Mouse (Mus musculus): ENCODE data around the gene Gpd1l.

Gene Gpd1l

GRCm38 (mm10) chr9:114888856-114889407 is 44.9 kb downstream of the Gpd1l start:
- H3K36me3 ChIP-seq (ENCODE audit: insufficient read depth, low read length) = no peaks in the 10 kb centered on the region
- no peak overlapping the region for H3K4me3 ChIP-seq (replicated peaks; ENCODE audit: low read length)
- H3K4me1 ChIP-seq (replicated peaks; ENCODE audit: low read depth, low read length) = 0 out of 2 replicates have a peak, but pooled peaks cover 2% of the 10 kb centered on the region
- peaks cover 4% of the 10 kb centered on the region for H3K9me3 ChIP-seq (ENCODE audit: low read length)
- no peaks in the 10 kb centered on the region for H3K27me3 ChIP-seq (ENCODE audit: insufficient read depth, low read length)
- TF ChIP-seq CTCF (conservative IDR thresholded peaks at IDR 0.05; ENCODE audit: low read length) (peak; percentile 52), NANOG (IDR thresholded peaks at IDR 0.05; ENCODE audit: borderline replicate concordance, low read length) (no peak), POU5F1 (IDR thresholded peaks at IDR 0.05; ENCODE audit: borderline replicate concordance, low read length) (no peak)

- H3K9me3 ChIP-seq (ENCODE audit: low read length) = peaks cover 11% of the 10 kb centered on the region
- no peaks in the 10 kb centered on the region for H3K36me3 ChIP-seq (ENCODE audit: insufficient read depth, low read length)
- no peak for TF ChIP-seq NANOG (IDR thresholded peaks at IDR 0.05; ENCODE audit: borderline replicate concordance, low read length)
- TF ChIP-seq CTCF (conservative IDR thresholded peaks at IDR 0.05; ENCODE audit: low read length) = peak; percentile 29
- H3K4me3 ChIP-seq (replicated peaks; ENCODE audit: low read length) = no peak overlapping the region
- no peaks in the 10 kb centered on the region for H3K27me3 ChIP-seq (ENCODE audit: insufficient read depth, low read length)
- no peaks in the 10 kb centered on the region for H3K4me1 ChIP-seq (replicated peaks; ENCODE audit: low read depth, low read length)
Observed at GRCm38 (mm10) chr9:114887699-114888098, 46.1 kb downstream of the Gpd1l start.

GRCm38 (mm10) chr9:114885991-114886662 is 47.7 kb downstream of the Gpd1l start:
- no peak overlapping the region for H3K4me3 ChIP-seq (replicated peaks; ENCODE audit: low read length)
- no peaks in the 10 kb centered on the region for H3K27me3 ChIP-seq (ENCODE audit: insufficient read depth, low read length)
- H3K4me1 ChIP-seq (replicated peaks; ENCODE audit: low read depth, low read length) = no peaks in the 10 kb centered on the region
- TF ChIP-seq NANOG (IDR thresholded peaks at IDR 0.05; ENCODE audit: borderline replicate concordance, low read length) (no peak), POU5F1 (IDR thresholded peaks at IDR 0.05; ENCODE audit: borderline replicate concordance, low read length) (no peak), CTCF (conservative IDR thresholded peaks at IDR 0.05; ENCODE audit: low read length) (no peak)
- H3K9me3 ChIP-seq (ENCODE audit: low read length) = peaks cover 18% of the 10 kb centered on the region
- H3K36me3 ChIP-seq (ENCODE audit: insufficient read depth, low read length) = no peaks in the 10 kb centered on the region

GRCm38 (mm10) chr9:114885564-114885963 is 48.2 kb downstream of the Gpd1l start:
- Histone ChIP-seq H3K4me1 (replicated peaks; ENCODE audit: low read depth, low read length) (no peaks in the 10 kb centered on the region), H3K27me3 (ENCODE audit: insufficient read depth, low read length) (no peaks in the 10 kb centered on the region), H3K9me3 (ENCODE audit: low read length) (peaks cover 24% of the 10 kb centered on the region), H3K36me3 (ENCODE audit: insufficient read depth, low read length) (no peaks in the 10 kb centered on the region), H3K4me3 (replicated peaks; ENCODE audit: low read length) (no peak overlapping the region)
- TF ChIP-seq NANOG (IDR thresholded peaks at IDR 0.05; ENCODE audit: borderline replicate concordance, low read length) (no peak), POU5F1 (IDR thresholded peaks at IDR 0.05; ENCODE audit: borderline replicate concordance, low read length) (no peak), CTCF (conservative IDR thresholded peaks at IDR 0.05; ENCODE audit: low read length) (no peak)

GRCm38 (mm10) chr9:114881977-114882376 is 51.8 kb downstream of the Gpd1l start:
- Histone ChIP-seq H3K27me3 (ENCODE audit: insufficient read depth, low read length) (no peaks in the 10 kb centered on the region), H3K4me3 (replicated peaks; ENCODE audit: low read length) (no peak overlapping the region), H3K36me3 (ENCODE audit: insufficient read depth, low read length) (no peaks in the 10 kb centered on the region), H3K4me1 (replicated peaks; ENCODE audit: low read depth, low read length) (no peaks in the 10 kb centered on the region), H3K9me3 (ENCODE audit: low read length) (peaks cover 42% of the 10 kb centered on the region)
- TF ChIP-seq CTCF (conservative IDR thresholded peaks at IDR 0.05; ENCODE audit: low read length) (no peak), NANOG (IDR thresholded peaks at IDR 0.05; ENCODE audit: borderline replicate concordance, low read length) (no peak), POU5F1 (IDR thresholded peaks at IDR 0.05; ENCODE audit: borderline replicate concordance, low read length) (no peak)

- H3K4me1 ChIP-seq (replicated peaks; ENCODE audit: low read depth, low read length) = peaks cover 31% of the 10 kb centered on the region
- H3K9me3 ChIP-seq (ENCODE audit: low read length) = peaks cover 5% of the 10 kb centered on the region; the same call in 1 of the 2 replicates
- H3K27me3 ChIP-seq (ENCODE audit: insufficient read depth, low read length) = peaks cover 35% of the 10 kb centered on the region
- TF ChIP-seq POU5F1 (IDR thresholded peaks at IDR 0.05; ENCODE audit: borderline replicate concordance, low read length) (no peak), NANOG (IDR thresholded peaks at IDR 0.05; ENCODE audit: borderline replicate concordance, low read length) (no peak), CTCF (conservative IDR thresholded peaks at IDR 0.05; ENCODE audit: low read length) (no peak)
- no peak overlapping the region for H3K4me3 ChIP-seq (replicated peaks; ENCODE audit: low read length)
- H3K36me3 ChIP-seq (ENCODE audit: insufficient read depth, low read length) = no peaks in the 10 kb centered on the region
Observed at GRCm38 (mm10) chr9:114855327-114855726, 78.5 kb downstream of the Gpd1l start.

- TF ChIP-seq POU5F1 (IDR thresholded peaks at IDR 0.05; ENCODE audit: borderline replicate concordance, low read length) = no peak
- TF ChIP-seq NANOG (IDR thresholded peaks at IDR 0.05; ENCODE audit: borderline replicate concordance, low read length) = no peak
- TF ChIP-seq CTCF (conservative IDR thresholded peaks at IDR 0.05; ENCODE audit: low read length) = no peak
Observed at GRCm38 (mm10) chr9:114854686-114855085, 79.1 kb downstream of the Gpd1l start.

GRCm38 (mm10) chr9:114853336-114853735 is 80.5 kb downstream of the Gpd1l start:
- peaks cover 5% of the 10 kb centered on the region; the same call in 1 of the 2 replicates for H3K9me3 ChIP-seq (ENCODE audit: low read length)
- peak overlapping the region; percentile 72 for H3K4me3 ChIP-seq (replicated peaks; ENCODE audit: low read length)
- TF ChIP-seq POU5F1 (IDR thresholded peaks at IDR 0.05; ENCODE audit: borderline replicate concordance, low read length) = no peak
- TF ChIP-seq NANOG (IDR thresholded peaks at IDR 0.05; ENCODE audit: borderline replicate concordance, low read length) = no peak
- TF ChIP-seq CTCF (conservative IDR thresholded peaks at IDR 0.05; ENCODE audit: low read length) = no peak
- no peaks in the 10 kb centered on the region for H3K36me3 ChIP-seq (ENCODE audit: insufficient read depth, low read length)
- peaks cover 37% of the 10 kb centered on the region for H3K27me3 ChIP-seq (ENCODE audit: insufficient read depth, low read length)
- H3K4me1 ChIP-seq (replicated peaks; ENCODE audit: low read depth, low read length) = peaks cover 31% of the 10 kb centered on the region

More at GRCm38 (mm10) chr9:114854686-114855085, 79.1 kb downstream of the Gpd1l start:
- H3K27me3 ChIP-seq (ENCODE audit: insufficient read depth, low read length) = peaks cover 35% of the 10 kb centered on the region
- no peak overlapping the region for H3K4me3 ChIP-seq (replicated peaks; ENCODE audit: low read length)
- no peaks in the 10 kb centered on the region for H3K36me3 ChIP-seq (ENCODE audit: insufficient read depth, low read length)
- H3K4me1 ChIP-seq (replicated peaks; ENCODE audit: low read depth, low read length) = peaks cover 31% of the 10 kb centered on the region
- peaks cover 5% of the 10 kb centered on the region; the same call in 1 of the 2 replicates for H3K9me3 ChIP-seq (ENCODE audit: low read length)
